Mouse (Mus musculus): ENCODE results near the gene Sync. TPM values are rescaled to one million over a fixed set of nuclear protein-coding genes. Genes with fewer than 3 reads are reported as not detected.

The Sync gene
- polyA plus RNA-seq, 1 experiment from 2014 or later, result 2.7 TPM

DNA sequence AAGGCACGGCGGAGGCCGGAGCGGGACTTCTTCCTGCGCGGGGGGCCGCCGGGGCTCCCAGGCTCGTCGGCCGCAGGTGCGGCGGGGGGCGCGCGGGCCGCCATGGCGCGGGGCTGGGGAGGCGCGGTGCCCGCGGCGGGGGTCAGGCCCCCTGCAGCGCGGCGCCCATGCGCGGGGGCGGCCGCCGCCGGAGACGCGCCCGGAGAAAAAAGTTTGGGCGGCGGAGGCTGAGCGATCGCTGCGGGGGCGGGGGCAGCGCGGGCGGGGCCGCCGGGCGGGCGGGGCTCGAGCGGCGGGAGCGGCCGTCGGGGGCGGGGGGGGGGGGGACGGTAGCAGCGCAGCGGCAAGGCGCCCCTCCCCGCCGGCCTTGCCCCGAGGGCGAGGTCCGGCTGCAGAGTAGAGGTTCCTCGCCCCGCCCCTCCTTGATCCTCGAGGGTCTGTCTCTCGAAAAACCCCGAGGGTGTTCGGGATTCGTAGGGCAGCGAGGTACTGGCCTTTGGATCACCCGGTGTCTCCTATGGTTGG, 39.1 kb upstream of the Sync start:
- Histone ChIP-seq H3K4me3 (replicated peaks) (peak overlapping the region; percentile 49), H3K4me2 (peak overlapping the region; percentile 100), H3K4me1 (peaks cover 28% of the 10 kb centered on the region), H3K9me3 (replicated peaks) (no peaks in the 10 kb centered on the region), H3K27me3 (replicated peaks) (peaks cover 61% of the 10 kb centered on the region), H3K9ac (replicated peaks) (peak overlapping the region; percentile 60), H3K27ac (replicated peaks) (no peak overlapping the region), H3K36me3 (no peaks in the 10 kb centered on the region)
- ATAC-seq (ENCODE audit: low FRiP score), result no peak
- under 1% methylated on average over 29 of the region's 74 CpGs for WGBS

DNA sequence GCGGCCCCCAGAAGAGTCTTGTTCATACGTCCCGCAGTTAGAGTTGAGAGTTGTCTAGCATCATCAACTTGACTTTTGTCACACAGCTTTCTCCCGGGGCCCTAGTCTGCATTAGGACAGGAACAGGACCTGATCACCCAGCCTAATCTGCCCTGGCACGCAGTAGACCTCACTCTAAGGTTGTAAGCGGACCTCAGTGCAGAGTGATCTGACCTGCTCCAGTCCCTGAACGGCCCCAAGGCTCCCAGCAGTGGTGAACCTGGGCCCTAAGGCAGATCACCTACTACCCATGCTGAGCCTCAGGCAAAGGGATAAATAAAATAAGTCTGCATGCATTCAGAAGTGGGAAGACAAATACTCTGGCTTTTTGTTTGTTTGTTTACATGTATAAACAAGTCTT, 38.1 kb upstream of the Sync start:
- Histone ChIP-seq H3K4me3 (replicated peaks) (no peak overlapping the region), H3K9me3 (replicated peaks) (no peaks in the 10 kb centered on the region), H3K4me1 (peaks cover 28% of the 10 kb centered on the region), H3K9ac (replicated peaks) (no peak overlapping the region), H3K27ac (replicated peaks) (no peak overlapping the region), H3K4me2 (peak overlapping the region; percentile 100), H3K36me3 (no peaks in the 10 kb centered on the region), H3K27me3 (replicated peaks) (peaks cover 61% of the 10 kb centered on the region)
- ATAC-seq (ENCODE audit: low FRiP score), result no peak
- WGBS, result 35% methylated on average over 7 of the region's 7 CpGs

DNA sequence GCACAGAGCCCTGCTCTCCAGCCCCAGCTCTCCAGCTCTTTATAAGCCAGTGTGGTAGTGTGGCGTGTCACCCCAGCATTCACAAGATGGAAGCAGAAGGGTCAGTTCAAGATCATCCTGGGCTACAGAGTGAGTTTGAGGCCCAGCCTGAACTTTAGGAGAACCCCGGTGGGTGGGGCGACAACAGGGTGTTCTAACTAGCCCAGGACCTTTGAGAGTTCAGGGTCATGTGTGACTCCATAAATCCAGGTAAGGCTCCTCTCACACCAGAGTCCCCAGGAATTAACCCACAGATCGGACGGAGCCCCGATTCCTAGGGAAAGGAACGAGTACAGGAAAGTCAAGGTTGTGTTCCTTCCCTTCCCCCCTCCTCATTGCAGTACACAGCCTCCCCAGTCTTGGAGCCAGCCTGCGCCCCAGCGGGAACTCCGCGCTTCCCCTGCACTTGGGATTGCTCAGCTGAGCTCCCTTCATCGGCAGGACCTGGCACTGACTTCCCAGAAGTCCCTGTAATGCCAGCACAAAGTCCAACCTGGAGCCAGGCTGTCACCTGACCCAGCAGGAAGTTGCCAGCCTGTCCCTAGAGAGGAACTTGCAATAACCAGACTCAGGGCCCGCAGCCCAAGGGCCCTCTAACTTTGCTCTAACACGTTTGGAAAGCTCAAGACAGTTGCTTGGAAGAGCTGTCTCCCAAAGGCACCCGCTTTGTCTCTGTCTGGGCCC, 36.5 kb upstream of the Sync start:
- no peak overlapping the region for H3K27ac ChIP-seq (replicated peaks)

DNA sequence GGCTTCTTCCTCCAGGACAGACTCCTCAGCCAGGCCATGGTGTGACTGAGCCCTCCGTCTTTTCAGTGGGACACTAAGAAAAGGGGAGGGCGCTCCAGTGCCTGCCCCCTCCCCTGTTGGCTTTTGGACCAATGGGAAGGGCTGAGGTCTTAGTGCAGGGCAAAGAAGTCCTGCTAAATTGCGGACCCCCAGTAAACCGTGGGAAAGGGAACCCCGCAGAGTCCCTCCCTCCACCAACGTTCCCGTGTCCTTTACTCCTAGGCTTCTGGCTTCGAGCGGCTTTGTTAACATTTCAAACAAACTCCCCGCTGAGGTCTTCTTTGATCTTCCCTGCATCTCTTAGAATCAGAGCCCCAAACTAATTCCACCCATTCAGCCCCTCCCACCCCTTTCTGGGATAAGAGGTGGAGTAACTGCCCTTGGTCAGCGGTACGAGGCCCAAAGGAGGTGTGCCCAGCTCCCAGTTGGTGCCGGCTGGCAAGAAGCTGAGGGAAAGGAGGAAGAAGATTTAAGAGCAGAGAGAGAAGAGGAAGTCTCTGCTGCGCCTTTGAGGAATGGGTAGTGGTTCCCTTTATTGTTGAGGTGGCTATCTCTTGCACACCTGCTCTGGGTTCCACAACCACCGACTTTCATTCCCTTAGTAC, 35.8 kb upstream of the Sync start:
- 3% methylated on average over 15 of the region's 15 CpGs for WGBS
- H3K9ac ChIP-seq (replicated peaks), result no peak overlapping the region

More for the DNA sequence above, 36.5 kb upstream of the Sync start:
- 22% methylated on average over 15 of the region's 15 CpGs for WGBS
- ATAC-seq (ENCODE audit: low FRiP score), result no peak
- no peaks in the 10 kb centered on the region for H3K36me3 ChIP-seq
- H3K4me3 ChIP-seq (replicated peaks), result no peak overlapping the region
- H3K9ac ChIP-seq (replicated peaks), result no peak overlapping the region
- H3K4me1 ChIP-seq, result peaks cover 28% of the 10 kb centered on the region
- no peaks in the 10 kb centered on the region for H3K9me3 ChIP-seq (replicated peaks)
- H3K4me2 ChIP-seq, result peak overlapping the region; percentile 31
- peaks cover 50% of the 10 kb centered on the region for H3K27me3 ChIP-seq (replicated peaks)

DNA sequence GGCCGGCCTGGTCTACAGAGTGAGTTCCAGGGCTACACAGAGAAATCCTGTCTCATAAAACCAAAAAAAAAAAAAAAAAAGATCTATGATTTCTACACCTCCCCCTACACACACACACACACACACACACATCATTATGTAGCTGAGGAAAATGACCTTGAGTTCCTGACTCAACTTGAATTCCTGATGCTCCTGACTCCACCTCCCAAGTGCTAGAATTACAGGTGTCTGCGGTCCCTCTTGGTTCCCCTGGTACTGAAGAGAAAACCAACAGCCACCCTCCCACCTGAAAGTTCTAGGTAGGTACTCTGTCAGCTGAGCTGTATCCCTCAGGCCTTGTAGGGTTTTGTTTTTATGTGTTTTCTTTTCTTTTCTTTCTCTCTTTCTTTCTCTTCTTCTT, 34.9 kb upstream of the Sync start:
- 97% methylated on average over 2 of the region's 2 CpGs for WGBS
- Histone ChIP-seq H3K9me3 (replicated peaks) (no peaks in the 10 kb centered on the region), H3K4me1 (peaks cover 34% of the 10 kb centered on the region), H3K9ac (replicated peaks) (no peak overlapping the region), H3K4me3 (replicated peaks) (no peak overlapping the region), H3K27me3 (replicated peaks) (peaks cover 37% of the 10 kb centered on the region), H3K4me2 (no peak overlapping the region), H3K27ac (replicated peaks) (no peak overlapping the region), H3K36me3 (no peaks in the 10 kb centered on the region)
- no peak for ATAC-seq (ENCODE audit: low FRiP score)

More for the DNA sequence above, 35.8 kb upstream of the Sync start:
- peaks cover 32% of the 10 kb centered on the region for H3K4me1 ChIP-seq
- H3K4me2 ChIP-seq, result peak overlapping the region; percentile 31
- no peaks in the 10 kb centered on the region for H3K36me3 ChIP-seq
- H3K9me3 ChIP-seq (replicated peaks), result no peaks in the 10 kb centered on the region
- no peak overlapping the region for H3K27ac ChIP-seq (replicated peaks)
- no peak overlapping the region for H3K4me3 ChIP-seq (replicated peaks)
- no peak for ATAC-seq (ENCODE audit: low FRiP score)
- H3K27me3 ChIP-seq (replicated peaks), result peaks cover 45% of the 10 kb centered on the region

DNA sequence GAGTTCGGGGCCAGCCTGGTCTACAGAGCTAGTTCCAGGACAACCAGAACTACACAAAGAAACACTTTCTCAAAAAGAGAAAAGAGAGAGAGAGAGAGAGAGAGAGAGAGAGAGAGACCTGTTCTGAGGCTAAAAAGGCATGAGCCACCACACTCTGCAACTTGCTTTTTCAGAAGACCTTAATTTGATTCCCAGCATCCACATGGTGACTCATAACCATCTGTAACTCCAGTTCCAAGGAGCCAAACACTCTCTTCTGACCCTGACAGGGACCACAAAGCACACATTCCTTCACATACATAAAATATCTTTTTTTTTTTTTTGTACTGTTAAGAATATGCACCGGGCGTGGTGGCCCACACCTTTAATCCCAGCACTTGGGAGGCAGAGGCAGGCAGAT, 32.8 kb upstream of the Sync start:
- H3K27me3 ChIP-seq (replicated peaks), result peaks cover 18% of the 10 kb centered on the region
- H3K36me3 ChIP-seq, result no peaks in the 10 kb centered on the region
- H3K4me2 ChIP-seq, result no peak overlapping the region
- ATAC-seq (ENCODE audit: low FRiP score), result no peak
- H3K4me1 ChIP-seq, result peaks cover 17% of the 10 kb centered on the region
- WGBS, result 94% methylated on average over 3 of the region's 3 CpGs
- H3K9ac ChIP-seq (replicated peaks), result no peak overlapping the region
- no peak overlapping the region for H3K27ac ChIP-seq (replicated peaks)
- no peaks in the 10 kb centered on the region for H3K9me3 ChIP-seq (replicated peaks)
- H3K4me3 ChIP-seq (replicated peaks), result no peak overlapping the region

DNA sequence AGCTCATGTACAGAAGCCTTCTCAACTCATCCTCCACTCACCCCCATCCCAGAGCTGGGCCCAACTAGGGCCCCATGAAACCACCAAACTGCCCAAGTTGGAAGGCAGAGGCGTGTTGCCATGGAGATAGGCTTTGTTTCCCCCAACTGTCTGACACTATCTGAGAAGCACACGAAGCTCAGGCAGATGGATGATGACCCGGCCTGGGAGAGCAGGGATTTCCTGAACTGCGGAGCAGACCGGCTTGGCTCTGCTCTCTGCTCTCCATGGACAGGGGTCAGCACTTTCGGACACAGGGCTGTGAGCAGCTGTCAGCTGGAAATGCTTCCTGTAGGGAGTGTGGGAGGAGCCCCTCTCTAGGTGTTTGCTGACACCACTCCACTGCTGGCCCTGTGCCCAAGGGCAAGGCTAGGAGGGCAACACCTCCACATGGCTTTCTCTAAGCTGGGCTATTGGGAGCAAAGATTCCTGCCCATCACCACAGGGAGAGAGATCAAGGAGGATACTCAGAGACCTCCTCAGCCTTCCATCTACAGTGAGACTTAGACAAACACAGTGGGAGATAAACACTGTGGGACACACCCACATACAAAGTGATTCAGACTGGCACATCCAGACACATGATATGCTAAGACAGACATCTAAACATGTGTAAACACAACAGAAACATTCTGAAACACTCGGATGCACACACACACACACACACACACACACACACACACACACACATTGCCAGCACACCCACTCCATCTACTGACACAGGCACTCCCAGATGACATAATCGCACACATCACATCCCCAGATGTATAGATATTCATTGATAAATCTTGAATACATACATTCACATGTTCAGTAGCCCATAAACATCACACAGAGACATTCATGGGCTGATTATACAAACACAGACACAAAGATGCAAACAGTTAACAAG, 30.7 kb upstream of the Sync start:
- Histone ChIP-seq H3K36me3 (no peaks in the 10 kb centered on the region), H3K4me3 (replicated peaks) (no peak overlapping the region), H3K4me1 (peaks cover 14% of the 10 kb centered on the region), H3K4me2 (no peak overlapping the region), H3K9me3 (replicated peaks) (no peaks in the 10 kb centered on the region), H3K9ac (replicated peaks) (no peak overlapping the region), H3K27ac (replicated peaks) (no peak overlapping the region), H3K27me3 (replicated peaks) (no peaks in the 10 kb centered on the region; the same call in 1 of the 2 replicates)
- 30% methylated on average over 8 of the region's 8 CpGs for WGBS
- no peak for ATAC-seq (ENCODE audit: low FRiP score)

DNA sequence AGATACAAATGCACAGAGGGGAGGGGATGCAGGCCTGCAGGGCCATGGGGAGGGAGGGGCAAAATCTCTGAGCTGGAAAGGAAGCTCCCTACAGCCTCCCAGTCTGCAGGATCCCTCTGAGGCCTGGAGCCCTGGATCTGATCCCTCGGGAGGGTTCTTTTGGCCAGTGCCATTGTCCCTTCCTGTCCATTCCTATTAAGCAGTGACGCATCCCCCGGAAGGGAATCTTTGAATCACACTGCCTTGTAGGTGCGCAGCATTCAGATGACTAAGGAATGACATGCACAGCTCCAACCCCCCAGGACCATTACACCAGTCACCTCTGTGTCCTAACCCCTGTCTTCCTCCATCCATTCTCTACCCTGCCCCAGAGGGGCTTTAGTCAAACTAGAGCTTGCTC, 28.3 kb upstream of the Sync start:
- H3K9me3 ChIP-seq (replicated peaks), result no peaks in the 10 kb centered on the region
- 69% methylated on average over 4 of the region's 4 CpGs for WGBS
- no peak overlapping the region for H3K4me2 ChIP-seq
- H3K27ac ChIP-seq (replicated peaks), result no peak overlapping the region
- H3K27me3 ChIP-seq (replicated peaks), result no peaks in the 10 kb centered on the region
- no peak overlapping the region for H3K4me3 ChIP-seq (replicated peaks)
- peaks cover 12% of the 10 kb centered on the region for H3K4me1 ChIP-seq
- no peak for ATAC-seq (ENCODE audit: low FRiP score)
- no peaks in the 10 kb centered on the region for H3K36me3 ChIP-seq
- H3K9ac ChIP-seq (replicated peaks), result no peak overlapping the region

- Histone ChIP-seq H3K36me3 (no peaks in the 10 kb centered on the region), H3K27ac (replicated peaks) (no peak overlapping the region), H3K9me3 (replicated peaks) (no peaks in the 10 kb centered on the region), H3K27me3 (replicated peaks) (no peaks in the 10 kb centered on the region), H3K9ac (replicated peaks) (no peak overlapping the region), H3K4me3 (replicated peaks) (no peak overlapping the region), H3K4me1 (peaks cover 12% of the 10 kb centered on the region), H3K4me2 (no peak overlapping the region)
- no peak for ATAC-seq (ENCODE audit: low FRiP score)
- WGBS, result 17% methylated on average over 6 of the region's 6 CpGs
Observed at GRCm38 (mm10) chr4:129260678-129261077, 26.7 kb upstream of the Sync start.

DNA sequence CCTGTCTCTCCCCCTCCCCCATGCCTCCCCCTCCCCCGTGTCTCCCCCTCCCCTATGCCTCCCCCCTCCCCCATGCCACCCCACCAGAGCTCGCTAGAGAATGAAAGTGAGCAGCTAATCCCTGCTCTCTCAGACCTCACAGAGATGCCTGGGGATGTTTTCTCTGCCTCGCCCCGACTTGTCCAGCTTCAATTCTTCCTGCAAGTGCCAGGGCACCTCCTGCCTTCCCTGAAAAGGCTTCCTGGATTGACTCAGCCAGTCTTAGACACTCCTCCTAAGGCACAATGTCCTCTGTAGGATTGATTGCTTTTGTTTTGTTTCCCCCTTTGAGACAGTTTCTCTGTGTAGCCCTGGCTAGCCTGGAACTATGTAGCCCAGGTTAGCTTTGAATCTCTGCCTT, 26.2 kb upstream of the Sync start, which contains the start of gene C77080:
TSS of gene C77080 (minus strand) at position 209 of the 400 bp plus-strand sequence.
- Histone ChIP-seq H3K4me2 (no peak within 1 kb of the TSS), H3K36me3 (no peaks in the 10 kb centered on the region), H3K4me3 (replicated peaks) (no peak within 1 kb of the TSS), H3K4me1 (peaks cover 12% of the 10 kb centered on the region), H3K9me3 (replicated peaks) (no peaks in the 10 kb centered on the region), H3K9ac (replicated peaks) (no peak within 1 kb of the TSS), H3K27ac (replicated peaks) (no peak within 1 kb of the TSS), H3K27me3 (replicated peaks) (no peaks in the 10 kb centered on the region)
- 23% methylated on average over 2 of the region's 4 CpGs for WGBS
- ATAC-seq (ENCODE audit: low FRiP score), result no peak

GRCm38 (mm10) chr4:129263225-129264021, 24.0 kb upstream of the Sync start:
- Histone ChIP-seq H3K4me3 (replicated peaks) (no peak overlapping the region), H3K4me1 (peaks cover 6% of the 10 kb centered on the region; the same call in 1 of the 2 replicates), H3K36me3 (no peaks in the 10 kb centered on the region), H3K4me2 (no peak overlapping the region), H3K27ac (replicated peaks) (no peak overlapping the region; the same call in 1 of the 2 replicates), H3K9ac (replicated peaks) (no peak overlapping the region), H3K27me3 (replicated peaks) (no peaks in the 10 kb centered on the region), H3K9me3 (replicated peaks) (no peaks in the 10 kb centered on the region)
- 40% methylated on average over 19 of the region's 19 CpGs for WGBS
- ATAC-seq (ENCODE audit: low FRiP score), result no peak
